Mouse (Mus musculus): ENCODE results near the gene Celsr2.

- TF ChIP-seq CTCF (IDR thresholded peaks at IDR 0.05; ENCODE audit: control insufficient read depth, insufficient read depth, low read length), result no peak
- TF ChIP-seq POLR2A (IDR thresholded peaks at IDR 0.05; ENCODE audit: borderline replicate concordance, control insufficient read depth, low read depth, low read length), result no peak
Observed at GRCm38 (mm10) chr3:108348376-108348775, 67.0 kb downstream of the Celsr2 start.
